Mouse (Mus musculus): ENCODE results near the gene Krt88. TPM values are rescaled to one million over a fixed set of nuclear protein-coding genes. Genes with fewer than 3 reads are reported as not detected.
A peak's percentile ranks its signal among the peaks of the same experiment; 100 is the strongest.

Gene Krt88
- polyA plus RNA-seq, 1 experiment from 2014 or later: not detected

DNA sequence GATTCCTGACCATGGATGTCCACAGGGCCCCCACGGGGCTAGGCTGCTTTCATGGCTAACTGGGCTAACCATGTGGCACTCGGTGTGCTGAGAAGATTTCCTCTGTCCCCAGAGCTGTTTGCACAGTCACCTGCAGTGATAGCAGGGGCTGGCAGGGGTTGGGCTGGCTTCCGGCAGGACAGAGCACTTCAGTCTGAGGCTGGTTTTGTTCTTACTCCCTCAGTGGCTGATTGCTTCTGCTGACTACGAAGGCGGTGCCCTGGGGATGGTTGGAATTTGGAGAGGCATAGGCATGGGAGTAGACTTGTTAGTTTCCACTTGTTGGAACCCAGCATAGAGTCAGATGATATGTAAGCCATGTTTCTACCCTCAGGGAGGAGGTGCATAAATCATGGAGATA lies 22.6 kb upstream of the Krt88 start:
- no peak overlapping the region for H3K4me2 ChIP-seq (replicated peaks; ENCODE audit: low read depth, low read length)
- no peak overlapping the region for H3K27ac ChIP-seq (ENCODE audit: low read length)
- H3K9me3 ChIP-seq (ENCODE audit: control insufficient read depth, low read depth, low read length): no peaks in the 10 kb centered on the region
- 29% methylated on average over 5 of the region's 5 CpGs for WGBS
- no peak overlapping the region for H3K9ac ChIP-seq (replicated peaks; ENCODE audit: low read depth, low read length)
- no peak for ATAC-seq (ENCODE audit: insufficient number of reproducible peaks, insufficient read depth, low FRiP score, low read depth)
- H3K4me1 ChIP-seq (ENCODE audit: control insufficient read depth, insufficient read depth, low read length): 0 out of 2 replicates have a peak, but pooled peaks cover 2% of the 10 kb centered on the region
- H3K27me3 ChIP-seq (ENCODE audit: control insufficient read depth, insufficient read depth, low read length): no peaks in the 10 kb centered on the region
- H3K36me3 ChIP-seq (ENCODE audit: control insufficient read depth, insufficient read depth, low read length): no peaks in the 10 kb centered on the region; the same call in 1 of the 2 replicates
- H3K4me3 ChIP-seq (ENCODE audit: low read depth, low read length): no peak overlapping the region

DNA sequence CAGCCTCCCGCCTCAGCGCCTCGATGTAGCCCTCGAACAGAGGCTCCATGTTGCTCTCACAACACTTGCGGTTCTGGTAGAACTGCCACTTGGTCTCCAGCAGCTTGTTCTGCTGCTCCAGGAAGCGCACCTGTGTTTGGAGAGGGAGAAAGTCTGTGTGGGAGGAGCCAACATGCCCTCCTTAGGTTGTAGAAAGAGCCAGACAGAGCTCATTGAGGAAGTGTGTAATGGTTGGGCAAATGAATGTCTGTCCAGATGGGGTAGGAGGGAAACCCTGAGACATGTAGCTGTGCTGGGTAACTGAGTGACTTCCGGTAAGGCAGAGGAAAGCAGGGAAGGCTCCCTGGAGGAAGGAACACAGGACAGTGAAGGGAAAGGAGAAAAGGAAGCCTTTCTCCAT lies 10.9 kb upstream of the Krt88 start:
- no peak for ATAC-seq (ENCODE audit: insufficient number of reproducible peaks, insufficient read depth, low FRiP score, low read depth)
- Histone ChIP-seq H3K4me2 (replicated peaks; ENCODE audit: low read depth, low read length) (no peak overlapping the region), H3K4me1 (ENCODE audit: control insufficient read depth, insufficient read depth, low read length) (peaks cover 6% of the 10 kb centered on the region), H3K27me3 (ENCODE audit: control insufficient read depth, insufficient read depth, low read length) (peaks cover 16% of the 10 kb centered on the region; the same call in 1 of the 2 replicates), H3K27ac (ENCODE audit: low read length) (no peak overlapping the region), H3K36me3 (ENCODE audit: control insufficient read depth, insufficient read depth, low read length) (no peaks in the 10 kb centered on the region), H3K9ac (replicated peaks; ENCODE audit: low read depth, low read length) (no peak overlapping the region), H3K4me3 (ENCODE audit: low read depth, low read length) (no peak overlapping the region), H3K9me3 (ENCODE audit: control insufficient read depth, low read depth, low read length) (no peaks in the 10 kb centered on the region)
- 86% methylated on average over 7 of the region's 7 CpGs for WGBS

DNA sequence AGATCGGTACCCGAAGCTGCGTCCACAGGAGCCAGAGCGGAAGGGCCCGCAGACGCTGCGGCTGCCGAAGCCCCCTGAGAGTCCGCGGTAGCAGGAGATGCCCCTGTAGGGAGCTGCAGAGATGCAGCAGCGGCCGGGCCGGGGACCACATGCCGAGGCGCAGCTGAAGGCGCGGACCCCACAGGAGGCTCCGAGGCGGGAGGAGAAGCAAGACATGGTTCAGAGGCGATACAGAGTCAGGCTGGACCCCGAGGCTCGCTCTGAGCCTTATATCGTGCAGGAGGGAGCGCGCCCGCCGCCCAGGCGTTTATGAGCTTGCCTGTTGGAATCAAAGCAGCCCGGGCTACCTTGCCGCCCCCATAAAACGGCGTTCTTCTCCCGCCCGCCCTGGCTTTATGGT lies 9.0 kb upstream of the Krt88 start, which contains the start of gene Krt87:
Gene Krt87 (minus strand): TSS at position 250 of the 400 bp plus-strand sequence.
- Histone ChIP-seq H3K36me3 (ENCODE audit: control insufficient read depth, insufficient read depth, low read length) (no peaks in the 10 kb centered on the region), H3K9ac (replicated peaks; ENCODE audit: low read depth, low read length) (no peak within 1 kb of the TSS), H3K4me1 (ENCODE audit: control insufficient read depth, insufficient read depth, low read length) (peaks cover 6% of the 10 kb centered on the region), H3K4me2 (replicated peaks; ENCODE audit: low read depth, low read length) (peak within 1 kb of the TSS; percentile 35), H3K27me3 (ENCODE audit: control insufficient read depth, insufficient read depth, low read length) (peaks cover 16% of the 10 kb centered on the region; the same call in 1 of the 2 replicates), H3K27ac (ENCODE audit: low read length) (no peak within 1 kb of the TSS), H3K9me3 (ENCODE audit: control insufficient read depth, low read depth, low read length) (no peaks in the 10 kb centered on the region), H3K4me3 (ENCODE audit: low read depth, low read length) (peak within 1 kb of the TSS; percentile 19)
- no peak for ATAC-seq (ENCODE audit: insufficient number of reproducible peaks, insufficient read depth, low FRiP score, low read depth)
- WGBS: 3% methylated on average over 34 of the region's 34 CpGs

DNA sequence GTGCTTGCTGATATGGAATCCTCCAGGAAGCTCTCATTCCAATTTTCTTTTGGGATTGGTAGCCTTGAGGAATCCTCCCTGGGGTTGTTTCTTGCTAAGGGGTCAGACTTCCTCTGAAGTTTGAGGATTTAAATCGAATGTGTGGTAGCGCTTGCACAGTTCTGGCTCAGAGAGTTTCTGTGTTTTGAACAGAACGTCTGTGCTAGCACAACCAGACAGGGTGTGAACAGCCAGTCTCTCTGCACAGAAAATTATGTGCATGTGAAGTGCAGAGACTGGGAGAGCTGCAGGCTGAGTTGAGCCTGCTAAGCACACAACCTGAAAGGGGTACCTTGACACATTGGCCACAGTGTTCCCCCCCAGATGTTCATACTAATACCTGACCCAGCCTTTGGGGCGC lies 6.7 kb upstream of the Krt88 start:
- H3K36me3 ChIP-seq (ENCODE audit: control insufficient read depth, insufficient read depth, low read length): no peaks in the 10 kb centered on the region
- peaks cover 16% of the 10 kb centered on the region; the same call in 1 of the 2 replicates for H3K27me3 ChIP-seq (ENCODE audit: control insufficient read depth, insufficient read depth, low read length)
- no peak overlapping the region for H3K4me2 ChIP-seq (replicated peaks; ENCODE audit: low read depth, low read length)
- no peaks in the 10 kb centered on the region for H3K9me3 ChIP-seq (ENCODE audit: control insufficient read depth, low read depth, low read length)
- WGBS: 72% methylated on average over 4 of the region's 4 CpGs
- no peak for ATAC-seq (ENCODE audit: insufficient number of reproducible peaks, insufficient read depth, low FRiP score, low read depth)
- H3K27ac ChIP-seq (ENCODE audit: low read length): no peak overlapping the region
- no peak overlapping the region for H3K4me3 ChIP-seq (ENCODE audit: low read depth, low read length)
- peaks cover 6% of the 10 kb centered on the region for H3K4me1 ChIP-seq (ENCODE audit: control insufficient read depth, insufficient read depth, low read length)
- no peak overlapping the region for H3K9ac ChIP-seq (replicated peaks; ENCODE audit: low read depth, low read length)

DNA sequence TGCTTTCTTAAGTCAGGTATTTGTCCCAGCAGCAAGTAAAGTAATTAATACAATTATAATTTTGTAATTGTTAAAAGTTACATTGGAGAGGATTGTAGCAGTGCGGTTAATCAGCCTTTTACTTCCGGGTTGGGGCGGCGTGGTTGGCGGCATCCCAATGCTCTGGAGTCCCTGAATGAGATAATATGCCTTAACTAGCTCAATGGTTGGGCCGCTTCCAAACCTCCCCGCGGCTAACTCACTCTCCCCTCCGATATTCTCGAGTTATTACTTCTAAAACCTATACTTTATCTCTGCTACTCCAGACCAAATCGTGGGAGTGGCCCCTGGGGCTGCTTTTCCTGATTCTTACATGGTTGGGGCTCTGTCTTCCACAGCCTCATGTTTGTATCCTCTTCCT lies 972 bp upstream of the Krt88 start:
- no peaks in the 10 kb centered on the region for H3K36me3 ChIP-seq (ENCODE audit: control insufficient read depth, insufficient read depth, low read length)
- ATAC-seq (ENCODE audit: insufficient number of reproducible peaks, insufficient read depth, low FRiP score, low read depth): no peak
- H3K27ac ChIP-seq (ENCODE audit: low read length): no peak overlapping the region
- 77% methylated on average over 11 of the region's 11 CpGs for WGBS
- no peaks in the 10 kb centered on the region for H3K4me1 ChIP-seq (ENCODE audit: control insufficient read depth, insufficient read depth, low read length)
- no peak overlapping the region for H3K9ac ChIP-seq (replicated peaks; ENCODE audit: low read depth, low read length)
- no peaks in the 10 kb centered on the region for H3K27me3 ChIP-seq (ENCODE audit: control insufficient read depth, insufficient read depth, low read length)
- H3K4me2 ChIP-seq (replicated peaks; ENCODE audit: low read depth, low read length): no peak overlapping the region
- H3K9me3 ChIP-seq (ENCODE audit: control insufficient read depth, low read depth, low read length): no peaks in the 10 kb centered on the region
- no peak overlapping the region for H3K4me3 ChIP-seq (ENCODE audit: low read depth, low read length)

DNA sequence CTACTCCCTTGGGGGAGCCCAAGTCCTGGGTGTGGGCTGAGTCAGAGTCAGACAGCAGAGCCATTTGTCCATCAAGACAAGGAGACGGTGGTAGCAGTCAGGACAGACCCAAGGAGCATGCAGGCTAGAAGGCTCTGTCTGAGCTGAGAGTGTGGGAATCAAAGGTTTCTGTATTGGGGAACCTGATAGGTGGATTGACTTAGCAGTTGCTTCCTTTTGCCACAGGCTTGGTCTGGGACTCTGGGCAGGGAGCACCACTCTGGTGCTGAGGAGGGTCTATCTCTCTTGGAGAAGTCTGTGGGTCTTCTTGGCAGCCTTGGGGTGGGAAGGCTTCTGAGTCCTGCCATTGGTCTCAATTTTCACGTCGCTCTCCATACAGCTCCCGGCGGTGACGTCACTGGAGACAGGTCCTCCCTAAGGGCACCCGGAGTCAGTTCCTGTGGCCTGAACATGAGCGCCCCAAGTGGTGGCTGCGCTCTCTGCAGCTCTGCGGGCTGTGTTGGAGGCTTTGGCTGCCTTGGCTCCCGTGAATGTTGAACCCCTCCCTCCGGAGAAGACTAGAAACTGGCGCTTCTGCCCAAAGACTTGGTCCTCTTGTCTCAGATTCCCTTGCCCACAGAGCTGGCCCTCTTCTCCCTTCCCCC lies 5.7 kb downstream of the Krt88 start:
- no peak overlapping the region for H3K4me2 ChIP-seq (replicated peaks; ENCODE audit: low read depth, low read length)
- H3K36me3 ChIP-seq (ENCODE audit: control insufficient read depth, insufficient read depth, low read length): no peaks in the 10 kb centered on the region
- peak; percentile 71; the same call in 1 of the 2 replicates for ATAC-seq (ENCODE audit: insufficient number of reproducible peaks, insufficient read depth, low FRiP score, low read depth)

DNA sequence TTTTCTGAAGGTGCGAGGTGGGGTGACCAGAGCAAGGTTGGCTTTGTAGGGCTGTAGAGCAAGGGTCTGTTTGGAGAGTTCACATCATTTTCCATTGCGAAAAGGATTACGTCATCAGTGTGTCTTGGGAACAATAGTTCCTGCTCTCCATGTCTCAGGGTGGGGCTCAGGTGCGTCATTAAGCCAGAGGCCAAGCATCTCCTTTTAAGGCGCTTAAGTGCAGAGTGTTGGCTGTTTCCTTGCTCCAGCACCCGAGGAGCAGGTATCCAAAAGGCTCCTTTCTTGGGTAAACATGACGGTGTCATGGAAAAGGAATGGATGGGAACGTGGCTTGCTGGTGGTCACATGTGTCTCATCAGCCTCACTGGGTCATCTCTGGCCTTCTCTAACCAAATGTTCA lies 7.2 kb downstream of the Krt88 start:
- Histone ChIP-seq H3K27me3 (ENCODE audit: control insufficient read depth, insufficient read depth, low read length) (no peaks in the 10 kb centered on the region), H3K4me3 (ENCODE audit: low read depth, low read length) (no peak overlapping the region), H3K4me2 (replicated peaks; ENCODE audit: low read depth, low read length) (no peak overlapping the region), H3K4me1 (ENCODE audit: control insufficient read depth, insufficient read depth, low read length) (no peaks in the 10 kb centered on the region), H3K36me3 (ENCODE audit: control insufficient read depth, insufficient read depth, low read length) (no peaks in the 10 kb centered on the region), H3K9me3 (ENCODE audit: control insufficient read depth, low read depth, low read length) (no peaks in the 10 kb centered on the region), H3K9ac (replicated peaks; ENCODE audit: low read depth, low read length) (no peak overlapping the region), H3K27ac (ENCODE audit: low read length) (no peak overlapping the region)
- 76% methylated on average over 8 of the region's 8 CpGs for WGBS
- no peak for ATAC-seq (ENCODE audit: insufficient number of reproducible peaks, insufficient read depth, low FRiP score, low read depth)

More for the DNA sequence above, 5.7 kb downstream of the Krt88 start:
- Histone ChIP-seq H3K27me3 (ENCODE audit: control insufficient read depth, insufficient read depth, low read length) (no peaks in the 10 kb centered on the region), H3K9ac (replicated peaks; ENCODE audit: low read depth, low read length) (no peak overlapping the region), H3K4me3 (ENCODE audit: low read depth, low read length) (no peak overlapping the region), H3K27ac (ENCODE audit: low read length) (no peak overlapping the region), H3K4me1 (ENCODE audit: control insufficient read depth, insufficient read depth, low read length) (no peaks in the 10 kb centered on the region), H3K9me3 (ENCODE audit: control insufficient read depth, low read depth, low read length) (no peaks in the 10 kb centered on the region)
- 3% methylated on average over 13 of the region's 13 CpGs for WGBS

DNA sequence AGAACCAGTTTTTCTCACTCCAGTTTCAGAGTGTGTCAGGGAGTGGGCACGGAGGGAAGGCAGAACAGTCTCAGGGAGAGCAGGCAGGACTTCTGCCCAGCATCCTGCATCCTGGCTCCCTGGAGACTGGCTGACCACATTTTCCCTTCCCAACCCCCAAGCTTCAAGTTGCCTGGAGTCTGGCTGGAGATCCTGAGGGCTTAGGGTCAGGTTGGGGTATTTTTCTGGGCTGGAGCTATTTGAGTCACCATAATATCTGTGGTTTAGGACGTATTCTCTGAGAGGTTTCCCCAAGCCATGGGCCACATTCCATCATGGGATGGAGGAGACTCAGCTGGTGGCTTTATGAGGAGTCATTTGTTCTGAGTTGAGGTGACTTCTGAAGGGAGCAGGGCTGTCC lies 7.7 kb downstream of the Krt88 start:
- no peak for ATAC-seq (ENCODE audit: insufficient number of reproducible peaks, insufficient read depth, low FRiP score, low read depth)
- Histone ChIP-seq H3K4me1 (ENCODE audit: control insufficient read depth, insufficient read depth, low read length) (no peaks in the 10 kb centered on the region), H3K27ac (ENCODE audit: low read length) (no peak overlapping the region), H3K4me3 (ENCODE audit: low read depth, low read length) (no peak overlapping the region), H3K36me3 (ENCODE audit: control insufficient read depth, insufficient read depth, low read length) (no peaks in the 10 kb centered on the region), H3K4me2 (replicated peaks; ENCODE audit: low read depth, low read length) (no peak overlapping the region), H3K9me3 (ENCODE audit: control insufficient read depth, low read depth, low read length) (no peaks in the 10 kb centered on the region), H3K9ac (replicated peaks; ENCODE audit: low read depth, low read length) (no peak overlapping the region), H3K27me3 (ENCODE audit: control insufficient read depth, insufficient read depth, low read length) (no peaks in the 10 kb centered on the region)
- WGBS: 85% methylated on average over 2 of the region's 2 CpGs

DNA sequence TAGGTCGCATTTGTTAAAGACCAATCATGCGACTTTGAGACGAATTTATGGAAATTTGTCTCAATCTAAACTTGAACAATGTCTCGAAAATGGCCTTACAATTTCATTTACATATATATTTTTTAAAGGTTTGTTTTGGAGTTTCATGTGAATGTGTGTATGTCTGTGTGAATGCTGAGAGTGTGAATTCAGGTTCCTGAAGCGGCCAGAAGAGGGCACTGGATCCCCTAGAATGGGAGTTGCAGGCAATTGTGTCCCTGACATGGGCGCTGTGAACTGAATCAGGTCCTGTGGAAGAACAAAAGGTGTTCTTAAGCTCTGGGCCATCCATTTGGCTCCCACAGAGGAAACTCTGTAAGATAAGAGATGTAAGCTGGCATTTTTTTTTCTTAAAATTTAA lies 8.3 kb downstream of the Krt88 start:
- Histone ChIP-seq H3K4me3 (ENCODE audit: low read depth, low read length) (no peak overlapping the region), H3K4me1 (ENCODE audit: control insufficient read depth, insufficient read depth, low read length) (no peaks in the 10 kb centered on the region), H3K27me3 (ENCODE audit: control insufficient read depth, insufficient read depth, low read length) (no peaks in the 10 kb centered on the region), H3K27ac (ENCODE audit: low read length) (no peak overlapping the region), H3K4me2 (replicated peaks; ENCODE audit: low read depth, low read length) (no peak overlapping the region), H3K9me3 (ENCODE audit: control insufficient read depth, low read depth, low read length) (no peaks in the 10 kb centered on the region), H3K9ac (replicated peaks; ENCODE audit: low read depth, low read length) (no peak overlapping the region), H3K36me3 (ENCODE audit: control insufficient read depth, insufficient read depth, low read length) (no peaks in the 10 kb centered on the region)
- 90% methylated on average over 6 of the region's 6 CpGs for WGBS
- no peak for ATAC-seq (ENCODE audit: insufficient number of reproducible peaks, insufficient read depth, low FRiP score, low read depth)

Measured in stomach, embryonic 14.5 days (tissue).